Mouse (Mus musculus) frontal cortex, postnatal 36 days (tissue): Measurements from ENCODE around the gene Tnfsf15.

Source experiments
- DNase-seq, 2 experiments: peaks; one replicate each; pipeline ENCODE4 v3.0.0; 2022; ENCODE audit warnings: low spot score in 2 of 2

Gene Tnfsf15

DNA sequence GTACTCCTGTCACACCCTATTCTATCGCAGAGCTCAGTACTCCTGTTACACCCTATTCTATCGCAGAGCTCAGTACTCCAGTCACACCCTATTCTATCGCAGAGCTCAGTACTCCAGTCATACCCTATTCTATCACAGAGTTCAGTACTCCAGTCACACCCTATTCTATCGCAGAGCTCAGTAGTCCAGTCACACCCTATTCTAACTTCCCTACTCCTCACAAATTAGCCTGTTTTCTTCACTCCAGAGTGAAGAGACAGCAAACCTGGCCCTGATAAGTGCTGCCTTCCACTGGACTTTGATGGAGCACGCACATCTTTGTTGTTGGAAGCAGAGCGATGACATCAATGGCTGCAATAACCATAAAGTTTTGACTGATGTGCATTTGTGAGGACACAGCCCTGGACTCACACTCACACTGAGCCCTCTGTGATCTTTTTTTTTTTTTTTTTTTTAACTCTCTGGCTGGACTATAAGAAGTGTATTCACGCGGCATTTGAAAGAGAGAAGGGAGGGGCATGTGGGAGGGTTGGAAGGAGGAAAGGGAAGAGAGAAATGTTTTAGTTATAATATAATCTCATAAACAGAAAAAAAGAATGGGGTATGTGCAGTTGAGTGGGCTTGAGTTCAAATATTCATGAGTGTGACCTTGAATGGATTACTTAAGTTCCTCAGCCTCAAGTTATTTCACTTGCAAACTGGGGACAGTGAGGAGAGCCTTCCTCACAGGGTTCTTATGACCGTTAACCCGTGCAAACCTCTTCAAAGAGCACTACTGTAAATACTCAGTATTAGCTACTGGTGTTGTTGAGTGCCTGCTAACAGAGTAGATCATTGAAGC lies 60.3 kb downstream of the Tnfsf15 start:
- no peak for DNase-seq

GRCm38 (mm10) chr4:63683716-63684115 lies 61.2 kb downstream of the Tnfsf15 start:
- no peak for DNase-seq

DNA sequence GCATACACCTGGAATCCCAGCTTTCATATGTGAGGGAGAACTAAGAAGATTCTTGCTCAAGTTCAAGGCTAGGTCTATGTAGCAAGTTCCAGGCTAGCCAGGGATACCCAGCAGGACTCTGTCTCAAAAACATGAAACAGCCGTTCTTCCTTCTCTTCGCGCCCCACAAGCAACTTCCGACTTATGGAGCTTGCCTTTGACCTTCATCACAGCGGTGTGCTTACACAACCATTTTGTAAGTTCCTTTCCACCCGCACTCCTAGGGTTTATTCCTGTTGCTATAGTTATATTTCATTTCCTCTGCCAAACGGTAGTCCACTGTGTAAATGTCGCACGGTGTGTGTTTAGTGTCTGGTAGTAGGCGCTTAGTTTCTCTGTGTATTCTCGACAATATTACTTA lies 61.9 kb downstream of the Tnfsf15 start:
- DNase-seq, result no peak

DNA sequence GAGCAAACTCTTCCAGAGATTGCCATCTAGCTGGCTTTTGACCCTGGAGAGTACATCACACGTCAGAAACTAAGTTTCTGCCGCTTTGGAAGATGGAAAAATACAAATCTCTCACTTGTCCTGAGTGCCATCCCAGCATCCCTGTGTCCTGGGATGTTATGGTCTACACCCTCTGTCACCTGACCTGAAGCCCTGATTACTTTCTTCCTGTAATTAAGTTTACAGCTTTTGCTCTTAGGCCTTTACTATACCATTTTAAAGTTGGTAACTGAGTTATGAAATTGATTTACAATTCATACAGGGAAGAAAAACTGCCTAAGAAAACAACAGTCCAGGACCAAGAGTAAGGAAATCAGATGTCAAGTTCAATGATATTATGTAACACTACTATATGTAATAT lies 62.5 kb downstream of the Tnfsf15 start:
- no peak for DNase-seq

- DNase-seq, result no peak
Measured at GRCm38 (mm10) chr4:63681557-63681956, 63.4 kb downstream of the Tnfsf15 start.
